Mouse (Mus musculus): ENCODE results near the gene Thsd7b. TPM values are rescaled to one million over a fixed set of nuclear protein-coding genes. Genes with fewer than 3 reads are reported as not detected.
A peak's percentile ranks its signal among the peaks of the same experiment; 100 is the strongest.

Gene Thsd7b
- 15.5 and 16.7 TPM in 2 replicates for polyA plus RNA-seq (2015; fragmentation: Nextera tagmentation; extraction: Ambion mirVana)

DNA sequence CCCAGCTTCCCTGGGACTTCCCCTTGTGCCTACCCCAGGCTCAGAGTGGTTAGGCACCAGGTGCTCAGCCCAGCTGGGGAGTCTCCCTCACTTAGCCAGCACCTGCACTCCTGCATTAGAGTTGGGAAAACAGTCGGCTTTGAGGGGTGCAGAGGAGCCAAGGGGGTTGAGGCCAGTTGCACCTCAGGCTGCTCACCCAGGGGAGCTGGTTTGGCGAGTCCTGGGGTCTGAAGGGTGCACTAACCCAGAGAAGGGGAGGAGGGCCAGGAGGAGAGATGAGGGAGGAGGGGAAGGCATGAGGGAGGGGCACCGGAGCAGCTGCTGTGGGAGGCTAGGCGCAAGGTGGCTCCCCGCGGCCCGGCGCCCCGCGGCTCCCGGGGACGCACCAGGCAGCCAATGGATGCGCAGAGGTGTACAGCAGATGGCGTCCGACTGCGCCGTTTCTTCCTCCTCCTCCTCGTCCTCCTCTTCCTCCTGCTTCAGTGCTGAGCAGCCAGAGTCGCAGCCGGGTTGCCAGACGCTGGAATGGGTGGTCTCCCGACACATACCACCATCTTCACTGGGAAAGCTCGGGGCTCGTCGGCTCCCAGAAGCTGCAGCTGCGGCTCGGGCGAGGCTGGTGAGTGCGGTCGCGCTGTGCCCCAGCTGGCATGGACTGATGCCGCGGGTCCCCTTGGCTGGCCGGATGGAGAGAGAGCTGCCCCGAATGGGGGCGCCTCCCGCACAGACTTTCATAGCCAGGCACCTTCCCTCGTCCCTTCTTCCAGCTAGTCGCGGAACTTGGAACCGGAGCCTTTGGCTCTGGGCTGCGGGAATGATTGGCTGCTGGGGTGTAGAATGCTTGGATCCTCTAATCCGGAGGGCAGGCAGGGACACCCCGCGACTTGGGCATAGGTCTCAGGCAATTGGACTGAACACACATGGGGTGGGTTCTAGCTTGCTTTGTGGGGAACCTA lies at the start of gene Thsd7b:
Thsd7b (plus strand) TSS at position 321 of the 956 bp plus-strand sequence.
- H3K36me3 ChIP-seq, result no peaks in the 10 kb centered on the region
- WGBS, result under 1% methylated on average over 40 of the region's 45 CpGs
- peak within 1 kb of the TSS; percentile 63 for H3K4me3 ChIP-seq
- H3K9me3 ChIP-seq, result no peaks in the 10 kb centered on the region
- peak within 1 kb of the TSS; percentile 77 for H3K9ac ChIP-seq
- peak within 1 kb of the TSS; percentile 72 for H3K4me2 ChIP-seq
- H3K4me1 ChIP-seq (replicated peaks), result peaks cover 22% of the 10 kb centered on the region
- ATAC-seq (ENCODE audit: low FRiP score), result peak; percentile 89
- H3K27ac ChIP-seq, result peak within 1 kb of the TSS; percentile 66
- H3K27me3 ChIP-seq, result peaks cover 9% of the 10 kb centered on the region

GRCm38 (mm10) chr1:129244292-129244691 lies 28.8 kb upstream of the Thsd7b start:
- no peaks in the 10 kb centered on the region for H3K27me3 ChIP-seq
- no peak for ATAC-seq (ENCODE audit: low FRiP score)
- WGBS, result 61% methylated on average over 3 of the region's 3 CpGs

GRCm38 (mm10) chr1:129250704-129251443 lies 22.2 kb upstream of the Thsd7b start:
- H3K27me3 ChIP-seq, result no peaks in the 10 kb centered on the region
- WGBS, result 88% methylated on average over 6 of the region's 6 CpGs
- H3K36me3 ChIP-seq, result no peaks in the 10 kb centered on the region
- H3K9ac ChIP-seq, result no peak overlapping the region
- H3K4me1 ChIP-seq (replicated peaks), result no peaks in the 10 kb centered on the region
- H3K4me3 ChIP-seq, result no peak overlapping the region
- H3K9me3 ChIP-seq, result no peaks in the 10 kb centered on the region
- no peak overlapping the region for H3K4me2 ChIP-seq
- ATAC-seq (ENCODE audit: low FRiP score), result no peak
- no peak overlapping the region for H3K27ac ChIP-seq

More at GRCm38 (mm10) chr1:129244292-129244691, 28.8 kb upstream of the Thsd7b start:
- Histone ChIP-seq H3K36me3 (no peaks in the 10 kb centered on the region), H3K4me3 (no peak overlapping the region), H3K4me1 (replicated peaks) (no peaks in the 10 kb centered on the region), H3K27ac (no peak overlapping the region), H3K9ac (no peak overlapping the region), H3K9me3 (no peaks in the 10 kb centered on the region), H3K4me2 (no peak overlapping the region)

GRCm38 (mm10) chr1:129266684-129267083 lies 6.4 kb upstream of the Thsd7b start:
- Histone ChIP-seq H3K27me3 (no peaks in the 10 kb centered on the region), H3K9ac (no peak overlapping the region), H3K4me3 (no peak overlapping the region), H3K4me2 (no peak overlapping the region), H3K36me3 (no peaks in the 10 kb centered on the region), H3K4me1 (replicated peaks) (no peaks in the 10 kb centered on the region), H3K9me3 (no peaks in the 10 kb centered on the region), H3K27ac (no peak overlapping the region)
- no peak for ATAC-seq (ENCODE audit: low FRiP score)
- WGBS, result 90% methylated on average over 3 of the region's 3 CpGs

DNA sequence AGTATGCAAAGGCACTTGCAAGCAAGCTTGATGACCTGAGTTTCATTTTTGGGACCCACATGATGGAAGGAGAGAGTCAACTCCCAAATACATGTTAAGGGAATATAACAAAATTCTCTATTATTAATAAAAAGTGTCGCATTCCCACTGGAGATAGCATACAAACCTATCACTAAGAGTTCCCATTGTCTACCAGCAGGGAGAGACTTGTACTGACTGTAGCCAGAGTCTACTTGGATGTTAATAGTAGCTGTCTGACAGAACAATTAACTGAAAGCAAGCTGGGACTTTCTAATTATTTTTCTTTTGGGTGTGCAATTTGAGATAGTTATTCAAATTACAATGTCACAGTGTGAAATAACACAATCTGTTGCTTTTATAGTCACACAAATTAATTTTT lies 31.1 kb downstream of the Thsd7b start:
- no peak overlapping the region for H3K27ac ChIP-seq
- H3K4me3 ChIP-seq, result no peak overlapping the region
- no peak overlapping the region for H3K4me2 ChIP-seq
- no peak for ATAC-seq (ENCODE audit: low FRiP score)
- 91% methylated on average over 1 of the region's 1 CpGs for WGBS
- no peaks in the 10 kb centered on the region for H3K36me3 ChIP-seq
- no peaks in the 10 kb centered on the region for H3K27me3 ChIP-seq
- no peaks in the 10 kb centered on the region for H3K9me3 ChIP-seq
- no peak overlapping the region for H3K9ac ChIP-seq
- H3K4me1 ChIP-seq (replicated peaks), result no peaks in the 10 kb centered on the region

DNA sequence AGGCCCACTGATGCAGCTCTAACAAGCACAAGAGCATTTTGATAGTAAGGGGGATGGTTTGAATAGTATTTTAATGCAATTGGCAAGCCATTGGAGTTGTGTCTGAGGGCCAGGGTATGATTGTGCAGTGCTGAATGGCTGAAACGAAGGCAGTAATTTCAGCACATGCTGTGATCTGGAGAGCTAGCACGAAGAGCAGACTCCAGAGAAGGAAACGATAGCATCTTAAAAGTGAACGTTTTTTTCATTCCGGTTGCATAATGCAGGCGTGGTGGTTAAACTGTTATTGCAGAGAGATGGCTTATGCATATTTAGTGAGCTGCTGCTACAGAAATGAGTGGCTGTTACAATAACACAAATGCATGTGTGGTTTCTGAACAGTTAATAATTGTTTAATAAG lies 51.3 kb downstream of the Thsd7b start:
- H3K4me2 ChIP-seq, result no peak overlapping the region
- H3K27ac ChIP-seq, result no peak overlapping the region
- H3K27me3 ChIP-seq, result no peaks in the 10 kb centered on the region
- H3K9me3 ChIP-seq, result no peaks in the 10 kb centered on the region
- WGBS, result 65% methylated on average over 6 of the region's 6 CpGs
- H3K36me3 ChIP-seq, result no peaks in the 10 kb centered on the region
- H3K4me3 ChIP-seq, result no peak overlapping the region
- ATAC-seq (ENCODE audit: low FRiP score), result no peak
- H3K9ac ChIP-seq, result no peak overlapping the region
- H3K4me1 ChIP-seq (replicated peaks), result no peaks in the 10 kb centered on the region

DNA sequence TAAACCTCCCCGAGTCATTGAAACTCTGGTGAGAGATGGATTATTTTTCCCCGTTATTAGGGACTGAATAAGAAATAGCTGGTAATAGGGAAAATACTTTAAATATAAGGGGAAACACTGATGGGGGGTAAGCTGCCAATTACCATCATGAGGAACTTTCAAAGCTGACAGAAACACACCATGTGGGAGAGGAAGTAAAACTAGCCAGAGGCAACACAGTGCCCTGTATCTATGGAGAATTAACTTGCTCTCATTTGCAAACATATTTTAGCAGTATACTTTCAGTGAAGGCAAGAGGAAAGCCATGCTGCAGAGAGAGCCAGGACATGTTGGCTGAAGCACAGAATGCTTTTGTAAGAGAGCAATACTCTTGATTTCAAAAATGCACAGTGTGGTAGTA lies 51.7 kb downstream of the Thsd7b start:
- Histone ChIP-seq H3K9ac (no peak overlapping the region), H3K36me3 (no peaks in the 10 kb centered on the region), H3K4me3 (no peak overlapping the region), H3K9me3 (no peaks in the 10 kb centered on the region), H3K4me2 (no peak overlapping the region), H3K27me3 (no peaks in the 10 kb centered on the region), H3K4me1 (replicated peaks) (no peaks in the 10 kb centered on the region), H3K27ac (no peak overlapping the region)
- WGBS, result 66% methylated on average over 2 of the region's 2 CpGs
- ATAC-seq (ENCODE audit: low FRiP score), result no peak

- Histone ChIP-seq H3K9me3 (no peaks in the 10 kb centered on the region), H3K36me3 (no peaks in the 10 kb centered on the region), H3K9ac (no peak overlapping the region), H3K4me2 (no peak overlapping the region), H3K27me3 (no peaks in the 10 kb centered on the region), H3K4me3 (no peak overlapping the region), H3K4me1 (replicated peaks) (peaks cover 10% of the 10 kb centered on the region), H3K27ac (0 out of 2 replicates have a peak overlapping the region, but pooled peaks have one; percentile 44)
- 50% methylated on average over 6 of the region's 6 CpGs for WGBS
- ATAC-seq (ENCODE audit: low FRiP score), result no peak
Measured at GRCm38 (mm10) chr1:129356631-129357030, 83.5 kb downstream of the Thsd7b start.

- no peaks in the 10 kb centered on the region for H3K9me3 ChIP-seq
- WGBS, result 33% methylated on average over 2 of the region's 2 CpGs
- H3K4me1 ChIP-seq (replicated peaks), result peaks cover 10% of the 10 kb centered on the region
- H3K27me3 ChIP-seq, result no peaks in the 10 kb centered on the region
- H3K36me3 ChIP-seq, result no peaks in the 10 kb centered on the region
- ATAC-seq (ENCODE audit: low FRiP score), result peak; percentile 87
- H3K4me2 ChIP-seq, result no peak overlapping the region
- no peak overlapping the region for H3K9ac ChIP-seq
- H3K4me3 ChIP-seq, result no peak overlapping the region
- 0 out of 2 replicates have a peak overlapping the region, but pooled peaks have one; percentile 44 for H3K27ac ChIP-seq
Measured at GRCm38 (mm10) chr1:129357378-129357777, 84.3 kb downstream of the Thsd7b start.

GRCm38 (mm10) chr1:129363368-129363767 lies 90.3 kb downstream of the Thsd7b start:
- H3K9me3 ChIP-seq, result no peaks in the 10 kb centered on the region
- H3K27me3 ChIP-seq, result no peaks in the 10 kb centered on the region
- H3K4me2 ChIP-seq, result no peak overlapping the region
- no peak overlapping the region for H3K27ac ChIP-seq
- H3K36me3 ChIP-seq, result no peaks in the 10 kb centered on the region
- no peak overlapping the region for H3K9ac ChIP-seq
- ATAC-seq (ENCODE audit: low FRiP score), result no peak
- H3K4me3 ChIP-seq, result no peak overlapping the region
- no peaks in the 10 kb centered on the region for H3K4me1 ChIP-seq (replicated peaks)
- WGBS, result 94% methylated on average over 4 of the region's 4 CpGs

- H3K36me3 ChIP-seq, result no peaks in the 10 kb centered on the region
- H3K27me3 ChIP-seq, result no peaks in the 10 kb centered on the region
- H3K4me3 ChIP-seq, result no peak overlapping the region
- H3K4me2 ChIP-seq, result no peak overlapping the region
- H3K4me1 ChIP-seq (replicated peaks), result no peaks in the 10 kb centered on the region
- no peak for ATAC-seq (ENCODE audit: low FRiP score)
- no peaks in the 10 kb centered on the region for H3K9me3 ChIP-seq
- peak overlapping the region; percentile 19 for H3K27ac ChIP-seq
- no peak overlapping the region for H3K9ac ChIP-seq
Measured at GRCm38 (mm10) chr1:129364828-129365227, 91.7 kb downstream of the Thsd7b start.

DNA sequence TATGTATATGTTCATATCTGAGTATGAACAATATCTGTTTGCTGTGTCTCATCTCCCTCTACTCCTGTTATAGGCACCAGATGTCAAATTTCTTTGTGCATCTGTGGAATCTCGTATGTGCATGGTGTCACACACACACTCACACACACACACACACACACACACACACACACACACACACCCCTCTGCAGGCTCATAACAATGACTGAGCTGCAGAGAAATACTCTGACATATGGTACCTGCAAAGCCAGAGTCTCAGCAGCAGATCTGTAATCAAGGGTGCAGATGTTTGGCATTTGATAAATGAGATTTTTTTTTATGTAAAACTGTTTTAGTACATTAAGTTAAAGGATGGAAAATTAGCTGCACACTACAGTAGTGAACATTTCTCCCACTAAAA lies 92.5 kb downstream of the Thsd7b start:
- peak; percentile 82; the same call in 1 of the 2 replicates for ATAC-seq (ENCODE audit: low FRiP score)
- Histone ChIP-seq H3K9me3 (no peaks in the 10 kb centered on the region), H3K4me1 (replicated peaks) (no peaks in the 10 kb centered on the region), H3K27ac (no peak overlapping the region), H3K9ac (no peak overlapping the region), H3K27me3 (no peaks in the 10 kb centered on the region), H3K4me2 (no peak overlapping the region), H3K36me3 (no peaks in the 10 kb centered on the region), H3K4me3 (no peak overlapping the region)
- WGBS, result 38% methylated on average over 1 of the region's 1 CpGs
